Mouse (Mus musculus): ENCODE measurements around the gene Sparc. TPM values are rescaled to one million over a fixed set of nuclear protein-coding genes. Genes with fewer than 3 reads are reported as not detected.
A peak's percentile ranks its signal among the peaks of the same experiment; 100 is the strongest.

Sparc gene
- polyA plus RNA-seq, 1 experiment = 350 TPM

GRCm38 (mm10) chr11:55383463-55384045 is 39.4 kb downstream of the Sparc start:
- Histone ChIP-seq H3K4me3 (ENCODE audit: low read depth, low read length) (no peak overlapping the region), H3K27me3 (ENCODE audit: control insufficient read depth, insufficient read depth, low read length) (no peaks in the 10 kb centered on the region), H3K4me1 (ENCODE audit: control insufficient read depth, insufficient read depth, insufficient read length, low read length) (no peaks in the 10 kb centered on the region), H3K36me3 (ENCODE audit: control insufficient read depth, insufficient read depth, low read length) (no peaks in the 10 kb centered on the region), H3K27ac (ENCODE audit: insufficient read depth, low read depth, low read length) (no peak overlapping the region)
- 32% methylated on average over 6 of the region's 6 CpGs for whole genome bisulfite sequencing
- TF ChIP-seq POLR2A (IDR thresholded peaks at IDR 0.05; ENCODE audit: low read depth, low read length) = no peak
- no peak for TF ChIP-seq CTCF (IDR thresholded peaks at IDR 0.05; ENCODE audit: extremely low read depth, insufficient read length, insufficient replicate concordance, low read depth, low read length)

GRCm38 (mm10) chr11:55380908-55381307 is 42.1 kb downstream of the Sparc start:
- 15% methylated on average over 6 of the region's 6 CpGs for WGBS
- H3K27me3 ChIP-seq (ENCODE audit: control insufficient read depth, insufficient read depth, low read length) = no peaks in the 10 kb centered on the region

GRCm38 (mm10) chr11:55378371-55378770 is 44.6 kb downstream of the Sparc start:
- no peaks in the 10 kb centered on the region for H3K36me3 ChIP-seq (ENCODE audit: control insufficient read depth, insufficient read depth, low read length)
- 35% methylated on average over 5 of the region's 5 CpGs for WGBS
- H3K4me3 ChIP-seq (ENCODE audit: low read depth, low read length) = no peak overlapping the region
- no peak overlapping the region for H3K27ac ChIP-seq (ENCODE audit: insufficient read depth, low read depth, low read length)
- no peaks in the 10 kb centered on the region for H3K27me3 ChIP-seq (ENCODE audit: control insufficient read depth, insufficient read depth, low read length)
- no peaks in the 10 kb centered on the region for H3K4me1 ChIP-seq (ENCODE audit: control insufficient read depth, insufficient read depth, insufficient read length, low read length)
- TF ChIP-seq POLR2A (IDR thresholded peaks at IDR 0.05; ENCODE audit: low read depth, low read length) = no peak
- TF ChIP-seq CTCF (IDR thresholded peaks at IDR 0.05; ENCODE audit: extremely low read depth, insufficient read length, insufficient replicate concordance, low read depth, low read length) = no peak

More at GRCm38 (mm10) chr11:55380908-55381307, 42.1 kb downstream of the Sparc start:
- no peaks in the 10 kb centered on the region for H3K36me3 ChIP-seq (ENCODE audit: control insufficient read depth, insufficient read depth, low read length)
- TF ChIP-seq POLR2A (IDR thresholded peaks at IDR 0.05; ENCODE audit: low read depth, low read length) (no peak), CTCF (IDR thresholded peaks at IDR 0.05; ENCODE audit: extremely low read depth, insufficient read length, insufficient replicate concordance, low read depth, low read length) (no peak)
- H3K27ac ChIP-seq (ENCODE audit: insufficient read depth, low read depth, low read length) = no peak overlapping the region
- H3K4me3 ChIP-seq (ENCODE audit: low read depth, low read length) = no peak overlapping the region
- H3K4me1 ChIP-seq (ENCODE audit: control insufficient read depth, insufficient read depth, insufficient read length, low read length) = no peaks in the 10 kb centered on the region

- 49% methylated on average over 6 of the region's 6 CpGs for WGBS
- H3K27ac ChIP-seq (ENCODE audit: insufficient read depth, low read depth, low read length) = no peak overlapping the region
- TF ChIP-seq CTCF (IDR thresholded peaks at IDR 0.05; ENCODE audit: extremely low read depth, insufficient read length, insufficient replicate concordance, low read depth, low read length) (peak; percentile 57; the same call in 1 of the 2 replicates), POLR2A (IDR thresholded peaks at IDR 0.05; ENCODE audit: low read depth, low read length) (no peak)
- no peaks in the 10 kb centered on the region for H3K4me1 ChIP-seq (ENCODE audit: control insufficient read depth, insufficient read depth, insufficient read length, low read length)
- no peaks in the 10 kb centered on the region for H3K27me3 ChIP-seq (ENCODE audit: control insufficient read depth, insufficient read depth, low read length)
- no peaks in the 10 kb centered on the region for H3K36me3 ChIP-seq (ENCODE audit: control insufficient read depth, insufficient read depth, low read length)
- H3K4me3 ChIP-seq (ENCODE audit: low read depth, low read length) = no peak overlapping the region
These were observed 49.1 kb downstream of the Sparc start for GRCm38 (mm10) chr11:55373838-55374237.

- Histone ChIP-seq H3K36me3 (ENCODE audit: control insufficient read depth, insufficient read depth, low read length) (no peaks in the 10 kb centered on the region), H3K4me3 (ENCODE audit: low read depth, low read length) (no peak overlapping the region), H3K27me3 (ENCODE audit: control insufficient read depth, insufficient read depth, low read length) (no peaks in the 10 kb centered on the region), H3K4me1 (ENCODE audit: control insufficient read depth, insufficient read depth, insufficient read length, low read length) (no peaks in the 10 kb centered on the region), H3K27ac (ENCODE audit: insufficient read depth, low read depth, low read length) (no peak overlapping the region)
- 73% methylated on average over 12 of the region's 12 CpGs for WGBS
- TF ChIP-seq POLR2A (IDR thresholded peaks at IDR 0.05; ENCODE audit: low read depth, low read length) (no peak), CTCF (IDR thresholded peaks at IDR 0.05; ENCODE audit: extremely low read depth, insufficient read length, insufficient replicate concordance, low read depth, low read length) (no peak)
These were observed 49.6 kb downstream of the Sparc start for GRCm38 (mm10) chr11:55373373-55373772.

GRCm38 (mm10) chr11:55372001-55372400 is 51.0 kb downstream of the Sparc start:
- no peaks in the 10 kb centered on the region for H3K27me3 ChIP-seq (ENCODE audit: control insufficient read depth, insufficient read depth, low read length)
- TF ChIP-seq CTCF (IDR thresholded peaks at IDR 0.05; ENCODE audit: extremely low read depth, insufficient read length, insufficient replicate concordance, low read depth, low read length) = no peak
- no peak for TF ChIP-seq POLR2A (IDR thresholded peaks at IDR 0.05; ENCODE audit: low read depth, low read length)
- no peaks in the 10 kb centered on the region for H3K36me3 ChIP-seq (ENCODE audit: control insufficient read depth, insufficient read depth, low read length)
- H3K27ac ChIP-seq (ENCODE audit: insufficient read depth, low read depth, low read length) = no peak overlapping the region
- no peak overlapping the region for H3K4me3 ChIP-seq (ENCODE audit: low read depth, low read length)
- H3K4me1 ChIP-seq (ENCODE audit: control insufficient read depth, insufficient read depth, insufficient read length, low read length) = no peaks in the 10 kb centered on the region
- WGBS = 68% methylated on average over 6 of the region's 6 CpGs

GRCm38 (mm10) chr11:55369093-55369471 is 53.9 kb downstream of the Sparc start:
- Histone ChIP-seq H3K4me3 (ENCODE audit: low read depth, low read length) (no peak overlapping the region), H3K27ac (ENCODE audit: insufficient read depth, low read depth, low read length) (no peak overlapping the region), H3K36me3 (ENCODE audit: control insufficient read depth, insufficient read depth, low read length) (no peaks in the 10 kb centered on the region), H3K4me1 (ENCODE audit: control insufficient read depth, insufficient read depth, insufficient read length, low read length) (no peaks in the 10 kb centered on the region), H3K27me3 (ENCODE audit: control insufficient read depth, insufficient read depth, low read length) (no peaks in the 10 kb centered on the region)
- WGBS = 34% methylated on average over 6 of the region's 6 CpGs
- no peak for TF ChIP-seq POLR2A (IDR thresholded peaks at IDR 0.05; ENCODE audit: low read depth, low read length)
- no peak for TF ChIP-seq CTCF (IDR thresholded peaks at IDR 0.05; ENCODE audit: extremely low read depth, insufficient read length, insufficient replicate concordance, low read depth, low read length)

Measured in small intestine, adult 2 months (tissue).